Mouse (Mus musculus) adrenal gland, adult (tissue): ENCODE results near the gene Ednra.
"Not testable (repeated sequence)": the region's sequence is repeated elsewhere in the genome, so short reads cannot be mapped to it uniquely, and the experiment has no call there.

Source experiments
- DNase-seq, 2 experiments: peaks; one replicate each; pipeline ENCODE4 v3.0.0; 2022 to 2023; ENCODE audit warnings: low spot score in 1 of 2; ENCODE audit not compliant: inconsistent age in 2 of 2

Gene Ednra

DNA sequence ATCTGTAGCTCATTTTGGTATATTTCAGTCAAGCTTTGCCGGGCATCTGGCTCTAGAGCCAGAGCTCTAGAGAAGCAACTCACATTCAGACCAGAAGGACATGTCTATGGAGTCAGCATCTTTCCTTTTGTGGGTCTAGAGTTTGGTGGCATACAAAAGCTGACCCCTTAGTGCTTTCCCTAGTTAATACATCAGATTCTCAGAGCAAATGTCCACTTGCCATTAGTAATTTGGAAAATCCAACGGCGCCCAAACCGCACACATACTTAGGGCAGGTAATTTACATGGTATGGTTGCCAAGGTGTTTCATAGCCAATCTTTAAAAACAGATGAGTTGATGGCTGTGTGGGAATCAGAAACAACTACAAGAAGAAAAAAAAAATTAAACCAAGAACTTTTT, 1.2 kb downstream of the Ednra start:
- peak in 1 of 2 experiments; percentile 56 for DNase-seq

GRCm38 (mm10) chr8:77718933-77719332, 5.3 kb downstream of the Ednra start:
- DNase-seq: no peak

- peak; percentile 27 to 58 for DNase-seq
Measured at GRCm38 (mm10) chr8:77717036-77717435, 7.2 kb downstream of the Ednra start.

GRCm38 (mm10) chr8:77714455-77714854, 9.8 kb downstream of the Ednra start:
- DNase-seq: no peak

DNA sequence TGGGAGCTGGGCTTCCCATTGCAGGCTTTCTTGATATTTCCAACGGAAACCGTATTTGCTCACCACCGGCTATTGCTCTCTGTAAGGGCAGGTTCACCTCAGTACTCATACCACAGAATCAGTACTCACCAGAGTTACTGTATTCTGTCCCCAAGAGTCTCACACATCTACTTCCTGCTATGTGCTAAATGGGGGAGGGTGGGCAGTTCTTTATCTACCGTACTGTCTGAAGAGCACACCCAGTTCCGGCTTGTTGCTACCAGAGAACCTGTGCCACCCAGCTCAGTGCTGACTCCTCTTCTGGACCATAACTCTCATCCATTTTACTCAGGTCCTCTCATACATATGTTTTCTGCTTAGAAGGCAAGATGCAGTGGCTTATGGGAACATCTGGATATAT, 10.6 kb downstream of the Ednra start:
- DNase-seq: no peak

- no peak for DNase-seq
Measured at GRCm38 (mm10) chr8:77704768-77705167, 19.5 kb downstream of the Ednra start.

DNA sequence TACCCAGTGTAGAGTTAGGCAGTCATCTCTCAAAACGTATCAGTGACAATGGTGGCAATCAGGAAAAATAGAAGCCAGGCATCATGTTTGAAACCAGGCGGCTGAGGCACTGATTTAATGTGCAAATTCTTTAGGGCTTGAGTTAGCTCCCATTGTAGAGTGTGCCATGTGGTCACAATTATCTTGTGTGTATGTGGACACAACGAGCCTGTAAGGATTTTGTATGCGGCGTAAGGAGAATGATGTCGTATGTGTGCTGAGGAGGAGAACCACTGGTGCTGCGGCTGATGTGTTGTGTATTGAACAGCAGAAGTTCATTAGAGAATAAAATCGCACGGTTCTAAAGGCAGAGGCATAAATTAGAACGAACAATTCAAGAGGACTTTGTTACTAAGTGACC, 26.2 kb downstream of the Ednra start:
- no peak for DNase-seq

DNA sequence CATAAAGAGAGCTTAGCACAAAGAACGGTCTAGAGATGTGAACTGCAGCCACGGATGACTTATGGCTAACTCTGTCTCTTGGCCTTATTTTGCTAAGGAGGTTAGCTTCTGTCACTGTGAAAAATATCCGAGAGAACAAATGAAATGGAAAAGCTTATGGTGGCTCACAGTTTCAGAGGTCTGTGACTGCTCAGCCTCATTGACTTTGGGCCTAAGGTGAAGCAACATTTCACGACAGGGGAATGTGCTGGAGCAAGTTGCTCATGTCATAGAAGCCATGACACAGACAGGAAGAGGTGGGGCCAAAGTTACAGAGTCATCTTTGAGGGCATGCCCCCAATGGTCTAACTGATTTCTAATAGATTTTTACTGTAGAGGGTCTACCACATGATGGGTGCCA, 28.1 kb downstream of the Ednra start:
- no peak for DNase-seq

DNA sequence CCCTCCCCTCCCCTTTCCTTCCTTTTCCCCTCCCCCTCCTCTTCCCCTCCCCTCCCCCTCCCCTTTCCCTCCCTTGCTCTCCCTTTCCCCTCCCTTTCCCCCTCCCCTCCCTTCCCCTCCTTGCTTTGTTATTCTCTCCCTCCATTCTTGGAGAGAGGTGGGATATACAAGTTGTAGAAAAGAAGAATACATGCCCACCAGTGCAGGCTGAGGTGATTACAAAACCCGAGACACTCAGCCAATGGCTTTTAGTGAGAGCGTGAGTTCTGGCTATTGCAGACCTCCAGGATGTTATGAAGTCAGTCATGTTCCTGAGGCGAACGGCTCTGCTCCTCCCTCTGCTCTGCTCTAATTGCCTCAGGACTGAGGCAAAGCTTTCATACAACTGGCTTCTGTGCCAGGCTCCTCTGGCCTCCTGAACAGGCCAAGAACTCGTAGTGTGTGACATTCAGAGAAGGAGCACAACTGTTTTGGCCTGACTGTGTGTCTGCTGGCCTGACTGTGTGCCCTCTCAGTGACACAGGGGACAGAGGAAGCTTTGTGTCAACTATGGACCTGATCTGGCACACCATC, 28.7 kb downstream of the Ednra start:
- peak in 1 of 2 experiments; percentile 54 for DNase-seq

DNA sequence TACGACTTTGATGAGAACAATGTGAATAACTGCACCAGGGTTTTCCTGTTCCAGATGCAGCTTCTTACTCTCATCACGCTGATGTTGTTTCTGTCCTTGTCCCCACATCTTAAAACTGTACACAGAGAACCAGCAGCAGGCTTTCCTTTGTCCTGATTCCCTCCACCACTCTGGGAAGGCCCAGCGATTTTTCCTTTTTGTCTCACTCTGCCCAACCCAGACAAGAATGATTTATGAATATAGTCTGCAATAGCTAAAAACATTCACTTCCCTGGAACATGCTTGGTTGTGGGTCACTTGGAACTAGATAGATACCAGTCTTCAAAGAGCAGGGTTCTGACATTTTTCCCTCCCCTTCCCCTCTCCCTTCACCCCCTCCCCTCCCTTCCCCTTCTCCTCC, 29.2 kb downstream of the Ednra start:
- DNase-seq: peak; percentile 23 to 47

- DNase-seq: no peak
Measured at GRCm38 (mm10) chr8:77694588-77694987, 29.7 kb downstream of the Ednra start.

DNA sequence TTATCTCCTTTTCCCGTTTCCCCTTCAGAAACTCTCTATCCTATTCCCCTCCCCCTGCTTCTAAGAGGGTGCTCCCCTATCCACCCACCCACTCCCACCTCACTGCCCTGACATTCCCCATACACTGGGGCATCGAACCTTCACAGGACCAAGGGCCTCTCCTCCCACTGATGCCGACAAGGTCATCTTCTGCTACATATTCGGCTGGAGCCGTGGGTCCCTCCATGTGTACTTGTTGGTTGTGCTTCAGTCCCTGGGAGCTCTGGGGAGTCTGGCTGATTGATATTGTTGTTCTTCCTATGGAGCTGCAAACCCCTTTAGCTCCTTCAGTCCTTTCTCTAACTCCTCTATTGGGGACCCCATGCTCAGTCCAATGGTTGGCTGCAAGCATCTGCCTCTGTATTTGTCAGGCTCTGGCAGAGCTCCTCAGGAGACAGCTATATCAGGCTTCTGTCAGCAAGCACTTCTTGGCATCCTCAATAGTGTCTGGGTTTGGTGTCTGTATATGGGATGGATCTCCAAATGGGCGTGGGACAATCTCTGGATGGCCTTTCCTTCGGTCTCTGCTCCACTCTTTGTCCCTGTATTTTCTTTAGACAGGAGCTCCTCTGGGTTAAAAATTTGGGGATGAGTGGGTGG, 34.7 kb downstream of the Ednra start:
- DNase-seq: not testable (repeated sequence)

- no peak for DNase-seq
Measured at GRCm38 (mm10) chr8:77688978-77689377, 35.3 kb downstream of the Ednra start.

DNA sequence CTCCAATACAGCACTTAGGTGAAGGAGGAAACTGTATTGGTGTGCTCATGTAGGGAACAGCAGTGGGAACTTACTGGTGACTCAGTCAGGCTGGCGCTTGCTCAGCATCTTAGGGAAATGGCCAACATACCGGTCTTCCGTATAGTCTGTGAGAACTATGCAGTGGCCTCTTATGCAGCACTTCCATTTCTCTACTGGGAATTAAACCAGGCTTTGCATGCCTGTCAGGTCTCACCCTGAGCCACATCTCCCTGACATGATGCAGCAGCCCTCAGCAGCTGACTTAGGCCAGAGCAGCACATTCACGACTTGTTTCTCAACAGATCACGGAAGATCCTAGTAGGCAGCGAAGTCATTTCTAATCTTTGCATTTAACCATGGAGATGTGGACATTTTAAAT, 39.9 kb downstream of the Ednra start:
- DNase-seq: no peak

- DNase-seq: peak; percentile 48 to 73
Measured at GRCm38 (mm10) chr8:77683356-77684106, 40.7 kb downstream of the Ednra start.

- DNase-seq: no peak
Measured at GRCm38 (mm10) chr8:77682008-77682934, 42.0 kb downstream of the Ednra start.

DNA sequence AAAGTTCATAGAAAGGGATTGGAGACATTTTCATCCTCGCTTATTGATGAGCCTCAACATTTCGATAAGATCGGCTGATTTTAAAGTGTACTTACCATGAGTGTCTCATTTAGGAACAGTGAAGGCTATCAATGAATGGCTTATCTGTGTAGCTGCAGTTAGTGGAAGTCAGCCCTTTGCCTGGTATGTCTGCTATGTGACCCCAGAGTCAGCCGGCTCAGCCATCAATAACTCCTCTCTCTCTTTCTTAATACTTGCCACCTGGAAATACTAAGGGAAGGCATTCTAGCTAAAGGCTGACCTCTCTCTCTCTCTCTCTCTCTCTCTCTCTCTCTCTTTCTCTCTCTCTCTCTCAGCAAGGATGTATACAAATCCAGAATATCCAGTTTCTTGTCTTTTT, 52.2 kb downstream of the Ednra start:
- DNase-seq: no peak

DNA sequence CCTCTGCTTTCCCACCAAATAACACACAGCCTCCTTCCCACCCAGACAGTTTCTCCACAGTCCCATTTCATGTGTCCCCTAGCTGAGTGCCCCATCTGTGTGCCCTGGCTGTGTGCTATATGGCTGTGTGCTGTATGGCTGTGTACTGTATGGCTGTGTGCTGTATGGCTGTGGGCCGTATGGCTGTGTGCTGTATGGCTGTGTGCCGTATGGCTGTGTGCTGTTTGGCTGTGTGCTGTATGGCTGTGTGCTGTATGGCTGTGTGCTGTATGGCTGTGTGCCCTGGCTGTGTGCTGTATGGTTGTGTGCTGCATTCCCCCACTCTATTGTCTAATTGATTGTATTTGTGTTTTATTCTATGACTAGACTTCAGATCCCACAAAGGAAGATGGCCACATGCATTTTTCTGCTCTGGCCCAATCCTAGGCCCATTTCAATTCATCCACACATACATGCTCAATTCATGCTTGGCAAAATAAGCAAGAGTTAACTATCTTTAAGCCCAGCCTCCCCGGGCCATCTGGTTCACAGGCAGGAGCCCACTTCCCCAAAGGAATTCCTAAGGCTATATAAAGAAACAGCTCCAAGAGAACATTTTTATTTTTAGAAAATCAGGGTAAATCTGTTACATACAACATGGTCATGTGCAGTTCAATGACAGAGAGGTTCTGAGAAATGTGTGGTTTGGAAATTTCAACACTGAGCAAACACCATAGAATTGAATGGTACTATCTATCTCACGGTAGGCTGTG, 53.5 kb downstream of the Ednra start:
- DNase-seq: no peak

GRCm38 (mm10) chr8:77667916-77668315, 56.3 kb downstream of the Ednra start:
- DNase-seq: peak; percentile 76 to 88

GRCm38 (mm10) chr8:77664901-77665300, 59.4 kb downstream of the Ednra start:
- peak; percentile 55 to 70 for DNase-seq
